Mouse (Mus musculus) kidney, embryonic 14.5 days (tissue): Measurements from ENCODE around the gene Sash1. TPM values are rescaled to one million over a fixed set of nuclear protein-coding genes. Genes with fewer than 3 reads are reported as not detected.

Experiments used
- ATAC-seq: fragments of 200-750 bp; cut with Nextera tagmentation; 2 replicates; pipeline ENCODE4 v1.8.0; 2017; ENCODE audit warnings: moderate number of reproducible peaks, mild to moderate bottlenecking, moderate TSS enrichment, moderate library complexity; ENCODE audit not compliant: low FRiP score, low TSS enrichment
- H3K27ac ChIP-seq: fragments of 300-500 bp; sonication (generic); 2 replicates; pipeline ENCODE4 v1.5.1; 2014; ENCODE audit warnings: low read depth, mild to moderate bottlenecking, low read length, moderate library complexity, mixed read lengths
- H3K27me3 ChIP-seq: fragments of 300-500 bp; sonication (generic); 2 replicates; pipeline ENCODE4 v1.6.1; 2014; ENCODE audit warnings: mild to moderate bottlenecking, low read length; ENCODE audit not compliant: control insufficient read depth, insufficient read depth
- H3K36me3 ChIP-seq: fragments of 300-500 bp; sonication (generic); 2 replicates; pipeline ENCODE4 v1.6.1; 2014; ENCODE audit warnings: low read length, mixed read lengths; ENCODE audit not compliant: control insufficient read depth, insufficient read depth
- H3K4me1 ChIP-seq: fragments of 300-500 bp; sonication (generic); 2 replicates; pipeline ENCODE4 v1.6.1; 2014; ENCODE audit warnings: low read length, mixed read lengths; ENCODE audit not compliant: control insufficient read depth, insufficient read depth
- H3K4me2 ChIP-seq: fragments of 300-500 bp; sonication (generic); replicated peaks from 2 replicates; pipeline ENCODE4 v1.6.1; 2014; ENCODE audit warnings: low read depth, mild to moderate bottlenecking, low read length
- H3K4me3 ChIP-seq: fragments of 300-500 bp; sonication (generic); 2 replicates; pipeline ENCODE4 v1.5.1; 2014; ENCODE audit warnings: mild to moderate bottlenecking, low read length
- H3K9ac ChIP-seq: fragments of 300-500 bp; sonication (generic); 2 replicates; pipeline ENCODE4 v1.6.1; 2014; ENCODE audit warnings: low read depth, mild to moderate bottlenecking, low read length, moderate library complexity
- H3K9me3 ChIP-seq: fragments of 300-500 bp; sonication (generic); 2 replicates; pipeline ENCODE4 v1.6.1; 2016; ENCODE audit warnings: low read length; ENCODE audit not compliant: control insufficient read depth
- WGBS: fragments of 180-500 bp; shearing (Covaris S2); extraction: QIAGEN DNeasy Blood & Tissue Kit; methylation state at CpG from one replicate; pipeline ENCODE4 v1.1.7; 2014; 5-methylcytosine and 5-hydroxymethylcytosine counted together
- polyA plus RNA-seq: library from polyadenylated mRNA; unstranded; fragments of >200 nt; fragmentation: Nextera tagmentation; extraction: Ambion mirVana; gene quantifications from 2 replicates; pipeline ENCODE4 v1.2.1, GENCODE M21; 2014

Gene Sash1
- polyA plus RNA-seq, 1 experiment from 2014 or later, result 5.5 TPM

GRCm38 (mm10) chr10:8872788-8873187 is 13.1 kb downstream of the Sash1 start:
- 94% methylated on average over 3 of the region's 3 CpGs for WGBS
- H3K36me3 ChIP-seq, result no peaks in the 10 kb centered on the region
- no peak overlapping the region for H3K27ac ChIP-seq
- H3K9me3 ChIP-seq, result no peaks in the 10 kb centered on the region
- no peak for ATAC-seq
- no peak overlapping the region for H3K4me3 ChIP-seq
- no peaks in the 10 kb centered on the region for H3K27me3 ChIP-seq
- no peak overlapping the region for H3K4me2 ChIP-seq
- H3K9ac ChIP-seq, result no peak overlapping the region
- no peaks in the 10 kb centered on the region for H3K4me1 ChIP-seq

GRCm38 (mm10) chr10:8871935-8872334 is 13.9 kb downstream of the Sash1 start:
- H3K27me3 ChIP-seq, result no peaks in the 10 kb centered on the region
- WGBS, result 90% methylated on average over 1 of the region's 1 CpGs
- H3K36me3 ChIP-seq, result no peaks in the 10 kb centered on the region
- no peak overlapping the region for H3K9ac ChIP-seq
- no peaks in the 10 kb centered on the region for H3K9me3 ChIP-seq
- ATAC-seq, result no peak
- H3K27ac ChIP-seq, result no peak overlapping the region
- no peak overlapping the region for H3K4me2 ChIP-seq
- H3K4me1 ChIP-seq, result no peaks in the 10 kb centered on the region
- no peak overlapping the region for H3K4me3 ChIP-seq

- no peak for ATAC-seq
- Histone ChIP-seq H3K9me3 (no peaks in the 10 kb centered on the region), H3K4me2 (no peak overlapping the region), H3K4me3 (no peak overlapping the region), H3K9ac (no peak overlapping the region), H3K4me1 (no peaks in the 10 kb centered on the region), H3K27me3 (no peaks in the 10 kb centered on the region), H3K27ac (no peak overlapping the region), H3K36me3 (no peaks in the 10 kb centered on the region)
- WGBS, result 83% methylated on average over 3 of the region's 3 CpGs
These were observed 15.5 kb downstream of the Sash1 start for GRCm38 (mm10) chr10:8870368-8870767.

GRCm38 (mm10) chr10:8866062-8866642 is 19.7 kb downstream of the Sash1 start:
- Histone ChIP-seq H3K4me2 (no peak overlapping the region), H3K9ac (no peak overlapping the region), H3K27ac (no peak overlapping the region; the same call in 1 of the 2 replicates), H3K4me3 (no peak overlapping the region), H3K36me3 (no peaks in the 10 kb centered on the region), H3K4me1 (peaks cover 3% of the 10 kb centered on the region), H3K27me3 (no peaks in the 10 kb centered on the region), H3K9me3 (no peaks in the 10 kb centered on the region)
- WGBS, result 64% methylated on average over 4 of the region's 4 CpGs
- ATAC-seq, result peak; percentile 63; the same call in 1 of the 2 replicates

- WGBS, result 42% methylated on average over 9 of the region's 9 CpGs
- no peak overlapping the region for H3K27ac ChIP-seq
- H3K4me1 ChIP-seq, result peaks cover 12% of the 10 kb centered on the region
- H3K9me3 ChIP-seq, result no peaks in the 10 kb centered on the region
- no peak overlapping the region for H3K9ac ChIP-seq
- no peak overlapping the region for H3K4me2 ChIP-seq
- ATAC-seq, result peak; percentile 68
- H3K27me3 ChIP-seq, result no peaks in the 10 kb centered on the region
- H3K36me3 ChIP-seq, result no peaks in the 10 kb centered on the region
- no peak overlapping the region for H3K4me3 ChIP-seq
These were observed 25.2 kb downstream of the Sash1 start for GRCm38 (mm10) chr10:8860655-8861054.

- Histone ChIP-seq H3K4me1 (peaks cover 12% of the 10 kb centered on the region), H3K4me2 (no peak overlapping the region), H3K9me3 (no peaks in the 10 kb centered on the region), H3K4me3 (no peak overlapping the region), H3K27me3 (no peaks in the 10 kb centered on the region), H3K9ac (no peak overlapping the region), H3K36me3 (no peaks in the 10 kb centered on the region), H3K27ac (no peak overlapping the region)
- ATAC-seq, result no peak
- 95% methylated on average over 7 of the region's 7 CpGs for WGBS
These were observed 27.2 kb downstream of the Sash1 start for GRCm38 (mm10) chr10:8858718-8859117.

GRCm38 (mm10) chr10:8856942-8857341 is 28.9 kb downstream of the Sash1 start:
- H3K27ac ChIP-seq, result no peak overlapping the region
- H3K9me3 ChIP-seq, result no peaks in the 10 kb centered on the region
- no peak overlapping the region for H3K4me2 ChIP-seq
- H3K4me1 ChIP-seq, result peaks cover 16% of the 10 kb centered on the region
- no peak for ATAC-seq
- no peak overlapping the region for H3K4me3 ChIP-seq
- H3K9ac ChIP-seq, result no peak overlapping the region
- no peaks in the 10 kb centered on the region for H3K36me3 ChIP-seq
- WGBS, result 90% methylated on average over 2 of the region's 2 CpGs
- H3K27me3 ChIP-seq, result no peaks in the 10 kb centered on the region

GRCm38 (mm10) chr10:8853326-8853725 is 32.5 kb downstream of the Sash1 start:
- no peak for ATAC-seq
- no peaks in the 10 kb centered on the region for H3K27me3 ChIP-seq
- no peak overlapping the region for H3K4me2 ChIP-seq
- H3K9me3 ChIP-seq, result no peaks in the 10 kb centered on the region
- WGBS, result 29% methylated on average over 7 of the region's 7 CpGs
- no peak overlapping the region for H3K27ac ChIP-seq
- H3K36me3 ChIP-seq, result 0 out of 2 replicates have a peak, but pooled peaks cover 3% of the 10 kb centered on the region
- H3K9ac ChIP-seq, result no peak overlapping the region
- no peak overlapping the region for H3K4me3 ChIP-seq
- peaks cover 5% of the 10 kb centered on the region; the same call in 1 of the 2 replicates for H3K4me1 ChIP-seq

- 0 out of 2 replicates have a peak, but pooled peaks cover 3% of the 10 kb centered on the region for H3K36me3 ChIP-seq
- no peaks in the 10 kb centered on the region for H3K27me3 ChIP-seq
- no peak overlapping the region for H3K9ac ChIP-seq
- H3K4me3 ChIP-seq, result no peak overlapping the region
- H3K27ac ChIP-seq, result no peak overlapping the region
- WGBS, result 85% methylated on average over 10 of the region's 10 CpGs
- peaks cover 5% of the 10 kb centered on the region; the same call in 1 of the 2 replicates for H3K4me1 ChIP-seq
- no peaks in the 10 kb centered on the region for H3K9me3 ChIP-seq
- ATAC-seq, result no peak
- H3K4me2 ChIP-seq, result no peak overlapping the region
These were observed 34.2 kb downstream of the Sash1 start for GRCm38 (mm10) chr10:8851625-8852024.
